Mouse (Mus musculus): ENCODE measurements at regions not wholly inside any gene's neighbourhood (a gene's known extent, or its start where the extent isn't known, plus 50 kb on each side); places are given as distances from the start of the nearest gene placed in this dataset.
A peak's percentile ranks its signal among the peaks of the same experiment; 100 is the strongest.

DNA sequence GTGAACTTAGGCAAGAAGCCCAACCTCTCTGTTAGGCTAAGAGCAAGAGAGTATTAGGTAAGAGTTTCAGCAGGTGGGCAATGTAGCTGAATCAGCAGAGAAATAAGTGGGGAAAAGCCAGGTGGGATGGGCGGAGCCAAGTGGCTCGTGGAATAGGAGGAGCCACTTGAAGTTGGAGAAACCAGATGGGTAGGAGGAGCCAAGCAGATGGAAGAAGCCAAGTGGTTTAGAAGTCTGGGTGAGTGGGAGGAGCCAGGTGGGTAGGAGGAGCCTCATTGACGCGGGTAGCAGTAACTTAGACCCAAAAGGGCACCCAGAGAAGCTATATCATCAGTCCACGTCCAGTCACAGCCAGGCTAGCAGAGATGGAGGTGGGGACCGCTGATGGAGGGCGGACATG, 160.1 kb downstream of the Ptpru start:
- H3K9me3 ChIP-seq (ENCODE audit: low read length) = no peaks in the 10 kb centered on the region
- H3K36me3 ChIP-seq (ENCODE audit: insufficient read depth, low read length) = no peaks in the 10 kb centered on the region
- WGBS = 79% methylated on average over 7 of the region's 7 CpGs
- no peak overlapping the region for H3K9ac ChIP-seq (replicated peaks; ENCODE audit: low read depth)
- H3K27me3 ChIP-seq (replicated peaks; ENCODE audit: insufficient read depth, low read length) = no peaks in the 10 kb centered on the region
- no peak for DNase-seq (ENCODE audit: low spot score)
- no peak overlapping the region for H3K4me3 ChIP-seq (ENCODE audit: low read depth, low read length)
- no peak overlapping the region for H3K27ac ChIP-seq (ENCODE audit: low read length)
- no peaks in the 10 kb centered on the region for H3K4me1 ChIP-seq (ENCODE audit: insufficient read depth, low read depth, low read length)
- TF ChIP-seq EP300 (IDR thresholded peaks at IDR 0.05) = no peak
- TF ChIP-seq CTCF (IDR thresholded peaks at IDR 0.05) = no peak
- no peak for ATAC-seq
- H3K4me2 ChIP-seq (replicated peaks; ENCODE audit: low read depth, low read length) = no peak overlapping the region

- no peak for ATAC-seq
- H3K36me3 ChIP-seq (ENCODE audit: insufficient read depth, low read length) = no peaks in the 10 kb centered on the region
These were observed 154.9 kb downstream of the Ptpru start for GRCm38 (mm10) chr4:131683176-131683575.

DNA sequence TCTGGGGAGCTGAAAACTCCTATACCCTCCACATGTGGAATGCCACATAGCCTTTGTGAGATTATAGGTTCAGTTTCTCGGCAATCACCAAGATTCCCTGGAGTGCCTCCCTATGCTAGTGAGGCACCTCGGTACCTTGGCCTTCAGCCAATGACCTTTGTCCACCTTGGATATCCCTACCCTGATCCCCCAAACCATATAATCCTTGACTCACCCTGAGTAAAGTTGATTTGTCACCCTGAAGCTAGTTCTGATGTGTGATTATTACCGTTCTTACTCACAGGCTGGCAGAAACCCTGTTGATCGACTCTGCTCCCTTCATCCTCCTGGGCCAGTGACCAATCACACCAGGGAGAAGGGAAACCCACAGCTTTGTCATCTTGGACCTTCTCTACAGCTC, 152.5 kb downstream of the Ptpru start:
- TF ChIP-seq CTCF (IDR thresholded peaks at IDR 0.05) = no peak
- TF ChIP-seq EP300 (IDR thresholded peaks at IDR 0.05) = no peak

More at GRCm38 (mm10) chr4:131683176-131683575, 154.9 kb downstream of the Ptpru start:
- Histone ChIP-seq H3K4me2 (replicated peaks; ENCODE audit: low read depth, low read length) (no peak overlapping the region), H3K4me1 (ENCODE audit: insufficient read depth, low read depth, low read length) (no peaks in the 10 kb centered on the region), H3K9ac (replicated peaks; ENCODE audit: low read depth) (no peak overlapping the region), H3K27ac (ENCODE audit: low read length) (no peak overlapping the region), H3K9me3 (ENCODE audit: low read length) (no peaks in the 10 kb centered on the region), H3K4me3 (ENCODE audit: low read depth, low read length) (no peak overlapping the region), H3K27me3 (replicated peaks; ENCODE audit: insufficient read depth, low read length) (no peaks in the 10 kb centered on the region)
- 60% methylated on average over 7 of the region's 7 CpGs for WGBS
- no peak for TF ChIP-seq CTCF (IDR thresholded peaks at IDR 0.05)
- no peak for TF ChIP-seq EP300 (IDR thresholded peaks at IDR 0.05)
- DNase-seq (ENCODE audit: low spot score) = no peak

GRCm38 (mm10) chr4:131694232-131694631, 143.9 kb downstream of the Ptpru start:
- TF ChIP-seq CTCF (IDR thresholded peaks at IDR 0.05) (peak; percentile 63), EP300 (IDR thresholded peaks at IDR 0.05) (no peak)
- ATAC-seq = no peak
- Histone ChIP-seq H3K36me3 (ENCODE audit: insufficient read depth, low read length) (no peaks in the 10 kb centered on the region), H3K27me3 (replicated peaks; ENCODE audit: insufficient read depth, low read length) (no peaks in the 10 kb centered on the region), H3K27ac (ENCODE audit: low read length) (no peak overlapping the region), H3K4me2 (replicated peaks; ENCODE audit: low read depth, low read length) (no peak overlapping the region), H3K9ac (replicated peaks; ENCODE audit: low read depth) (no peak overlapping the region), H3K4me3 (ENCODE audit: low read depth, low read length) (no peak overlapping the region), H3K4me1 (ENCODE audit: insufficient read depth, low read depth, low read length) (no peaks in the 10 kb centered on the region), H3K9me3 (ENCODE audit: low read length) (no peaks in the 10 kb centered on the region)
- 13% methylated on average over 5 of the region's 5 CpGs for WGBS
- peak; percentile 5 for DNase-seq (ENCODE audit: low spot score)

More for the DNA sequence above, 152.5 kb downstream of the Ptpru start:
- Histone ChIP-seq H3K4me3 (ENCODE audit: low read depth, low read length) (no peak overlapping the region), H3K4me2 (replicated peaks; ENCODE audit: low read depth, low read length) (no peak overlapping the region), H3K4me1 (ENCODE audit: insufficient read depth, low read depth, low read length) (no peaks in the 10 kb centered on the region), H3K9ac (replicated peaks; ENCODE audit: low read depth) (no peak overlapping the region), H3K27ac (ENCODE audit: low read length) (no peak overlapping the region), H3K36me3 (ENCODE audit: insufficient read depth, low read length) (no peaks in the 10 kb centered on the region), H3K9me3 (ENCODE audit: low read length) (no peaks in the 10 kb centered on the region), H3K27me3 (replicated peaks; ENCODE audit: insufficient read depth, low read length) (no peaks in the 10 kb centered on the region)
- ATAC-seq (no peak), DNase-seq (ENCODE audit: low spot score) (no peak)
- WGBS = 89% methylated on average over 4 of the region's 4 CpGs

GRCm38 (mm10) chr4:131695941-131696912, 141.9 kb downstream of the Ptpru start:
- peak; percentile 38 for ATAC-seq
- no peak overlapping the region for H3K27ac ChIP-seq (ENCODE audit: low read length)
- TF ChIP-seq CTCF (IDR thresholded peaks at IDR 0.05) = no peak
- no peak for TF ChIP-seq EP300 (IDR thresholded peaks at IDR 0.05)

More at GRCm38 (mm10) chr4:131695941-131696912, 141.9 kb downstream of the Ptpru start:
- 0 out of 2 replicates have a peak overlapping the region, but pooled peaks have one; percentile 9 for H3K4me2 ChIP-seq (replicated peaks; ENCODE audit: low read depth, low read length)
- H3K4me1 ChIP-seq (ENCODE audit: insufficient read depth, low read depth, low read length) = no peaks in the 10 kb centered on the region
- no peaks in the 10 kb centered on the region for H3K27me3 ChIP-seq (replicated peaks; ENCODE audit: insufficient read depth, low read length)
- H3K4me3 ChIP-seq (ENCODE audit: low read depth, low read length) = no peak overlapping the region
- WGBS = 37% methylated on average over 26 of the region's 26 CpGs
- H3K36me3 ChIP-seq (ENCODE audit: insufficient read depth, low read length) = no peaks in the 10 kb centered on the region
- no peak overlapping the region for H3K9ac ChIP-seq (replicated peaks; ENCODE audit: low read depth)
- DNase-seq (ENCODE audit: low spot score) = peak; percentile 13
- H3K9me3 ChIP-seq (ENCODE audit: low read length) = no peaks in the 10 kb centered on the region
